Mouse (Mus musculus): ENCODE measurements around the gene Klhl42.

The Klhl42 gene

DNA sequence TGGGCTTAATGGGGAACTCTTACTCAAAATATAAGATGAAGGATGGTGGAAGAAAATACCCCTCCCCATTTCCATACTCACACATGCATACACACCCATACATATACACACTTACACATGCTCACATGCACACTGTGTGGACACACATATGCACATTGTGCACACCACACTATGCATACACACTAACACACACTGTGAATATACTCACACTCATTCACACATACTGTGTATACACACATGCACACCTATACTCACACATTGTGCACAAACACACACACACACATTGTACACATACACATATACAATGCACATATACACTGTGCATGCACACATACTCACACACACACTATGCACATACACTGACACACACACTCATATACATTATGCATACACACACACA is 60.7 kb downstream of the Klhl42 start:
- no peak for DNase-seq

- no peak for DNase-seq
These were observed 63.9 kb downstream of the Klhl42 start for GRCm38 (mm10) chr6:147155085-147155484.

DNA sequence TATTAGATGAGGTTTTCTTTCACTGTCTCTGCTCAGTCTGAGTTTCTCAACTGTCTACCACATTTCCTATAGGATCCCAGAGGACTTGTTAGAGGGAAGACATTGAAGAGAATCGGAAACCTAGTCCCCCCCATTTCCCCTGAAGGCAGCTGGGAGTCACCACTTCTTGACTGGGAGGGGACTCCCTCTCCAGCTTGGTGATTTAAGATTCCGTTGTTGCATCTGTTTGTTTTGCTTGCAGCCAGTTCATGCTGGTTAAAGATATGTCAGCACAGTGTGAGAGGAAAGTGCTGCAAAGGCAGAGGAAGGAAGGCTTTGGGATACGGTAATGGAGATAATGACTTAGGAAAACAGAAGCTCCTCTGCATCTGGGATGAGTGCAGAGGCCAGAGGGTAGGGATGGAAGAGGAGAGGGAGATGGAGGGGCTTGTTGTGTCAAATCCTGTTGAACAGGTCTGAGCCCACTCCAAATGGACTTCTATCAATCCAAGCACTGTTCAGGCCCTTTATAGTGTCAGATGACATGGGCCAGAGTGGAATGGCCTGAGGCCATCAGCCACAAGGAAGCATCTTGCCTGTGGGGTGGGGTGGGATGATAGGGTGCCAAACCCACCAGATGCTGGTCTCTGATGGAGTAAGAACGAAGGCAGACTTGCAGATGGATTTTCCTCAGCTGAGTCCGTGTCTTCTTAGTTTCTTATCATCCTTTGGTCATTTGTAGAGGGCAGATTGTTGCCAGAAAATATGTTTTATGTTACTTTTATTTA is 70.8 kb downstream of the Klhl42 start:
- no peak for DNase-seq
